Mouse (Mus musculus): ENCODE results near the gene Surf1. TPM values are rescaled to one million over a fixed set of nuclear protein-coding genes. Genes with fewer than 3 reads are reported as not detected.

The Surf1 gene
- polyA plus RNA-seq, 1 experiment: 53.8 TPM

GRCm38 (mm10) chr2:26910994-26911765 lies 5.2 kb downstream of the Surf1 start:
- no peaks in the 10 kb centered on the region for H3K27me3 ChIP-seq (ENCODE audit: control insufficient read depth, insufficient read depth, insufficient read length)
- H3ac ChIP-seq (ENCODE audit: control insufficient read depth, insufficient read length): peak overlapping the region; percentile 66
- TF ChIP-seq POLR2AphosphoS2 (IDR thresholded peaks at IDR 0.05; ENCODE audit: insufficient read length, low read depth): peak; percentile 69
- TF ChIP-seq MAX (IDR thresholded peaks at IDR 0.05; ENCODE audit: low read depth): no peak
- peak overlapping the region; percentile 80 for H3K4me2 ChIP-seq (ENCODE audit: low read depth)
- peaks cover 61% of the 10 kb centered on the region for H3K79me2 ChIP-seq (ENCODE audit: control insufficient read depth, insufficient read depth)
- H3K4me3 ChIP-seq: peak overlapping the region; percentile 95
- peaks cover 26% of the 10 kb centered on the region for H3K36me3 ChIP-seq (ENCODE audit: control insufficient read depth, insufficient read depth)

DNA sequence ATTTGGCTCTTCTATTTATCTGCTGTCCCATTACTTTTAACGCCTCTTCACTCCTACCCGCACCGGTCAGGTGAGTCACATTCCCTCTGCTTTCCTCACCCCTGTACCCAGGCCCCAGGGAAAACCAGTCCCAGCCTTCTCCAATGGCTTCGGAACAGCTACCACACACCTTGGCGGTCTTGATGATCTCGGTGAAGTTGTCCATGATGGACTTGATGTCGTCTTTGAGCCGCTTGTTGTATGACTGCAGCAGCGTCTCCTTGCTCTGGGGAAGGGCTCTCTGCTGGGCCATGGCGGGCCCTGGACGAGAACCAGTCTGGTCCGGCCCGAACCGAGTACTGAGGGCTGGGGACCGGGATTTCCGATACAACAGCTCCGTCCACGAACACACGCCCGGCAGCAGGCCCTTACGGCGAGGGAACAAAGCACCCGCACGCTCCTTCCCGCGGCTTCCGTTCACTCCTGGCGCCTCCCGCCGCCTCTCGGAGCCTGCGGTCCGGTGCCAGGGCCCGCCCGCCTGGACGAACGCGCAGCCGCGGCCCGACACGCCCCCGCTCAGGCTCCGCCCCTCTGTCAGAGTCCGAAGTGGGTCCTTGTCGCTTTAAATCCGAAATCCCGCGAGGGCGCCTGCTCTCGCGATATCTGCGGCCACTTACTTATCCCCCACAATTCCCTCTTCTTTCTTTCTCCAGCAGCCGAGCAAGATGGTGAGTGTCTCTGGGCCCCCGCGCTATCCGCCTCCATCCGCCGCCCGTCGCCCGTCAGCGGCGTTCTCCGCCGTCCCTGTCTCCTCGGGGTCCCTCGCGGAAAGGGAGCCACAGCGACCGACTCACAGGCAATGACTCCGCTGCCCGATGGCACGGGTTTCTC lies 6.0 kb downstream of the Surf1 start, which contains the start of the genes Med22 and Rpl7a:
Gene Med22 (minus strand): TSS at position 554 of the 870 bp plus-strand sequence.
Gene Rpl7a (plus strand): TSS at position 641 of the 870 bp plus-strand sequence.
- Histone ChIP-seq H3ac (ENCODE audit: control insufficient read depth, insufficient read length) (peak within 1 kb of the TSS; percentile 66), H3K4me2 (ENCODE audit: low read depth) (peak within 1 kb of the TSS; percentile 98), H3K4me3 (peak within 1 kb of the TSS; percentile 95), H3K27me3 (ENCODE audit: control insufficient read depth, insufficient read depth, insufficient read length) (no peaks in the 10 kb centered on the region), H3K36me3 (ENCODE audit: control insufficient read depth, insufficient read depth) (peaks cover 26% of the 10 kb centered on the region), H3K79me2 (ENCODE audit: control insufficient read depth, insufficient read depth) (peaks cover 54% of the 10 kb centered on the region)
- TF ChIP-seq MYOG (IDR thresholded peaks at IDR 0.05; ENCODE audit: control insufficient read depth in 1 of 3, insufficient read depth in 1 of 3, insufficient read length in 2 of 3, low read depth in 2 of 3) (no peak), POLR2A (IDR thresholded peaks at IDR 0.05; ENCODE audit: insufficient read length, low read depth) (peak; percentile 77), POLR2AphosphoS2 (IDR thresholded peaks at IDR 0.05; ENCODE audit: insufficient read length, low read depth) (peak; percentile 86)

GRCm38 (mm10) chr2:26909387-26909784 lies 6.9 kb downstream of the Surf1 start:
- no peak for TF ChIP-seq TCF12 (IDR thresholded peaks at IDR 0.05; ENCODE audit: insufficient read depth, poor library complexity, severe bottlenecking)
- no peak for TF ChIP-seq MYOG (IDR thresholded peaks at IDR 0.05; ENCODE audit: control insufficient read depth in 1 of 3, insufficient read depth in 1 of 3, insufficient read length in 2 of 3, low read depth in 2 of 3)
- TF ChIP-seq MYOD1 (IDR thresholded peaks at IDR 0.05; ENCODE audit: control insufficient read depth in 1 of 3, insufficient read length in 2 of 3, low read depth in 2 of 3): no peak
- TF ChIP-seq E2F4 (IDR thresholded peaks at IDR 0.05; ENCODE audit: insufficient read depth): no peak
- TF ChIP-seq CEBPB (IDR thresholded peaks at IDR 0.05; ENCODE audit: insufficient read depth, poor library complexity, severe bottlenecking): no peak
- TF ChIP-seq POLR2A (IDR thresholded peaks at IDR 0.05; ENCODE audit: insufficient read length, low read depth): no peak
- no peak for TF ChIP-seq MAX (IDR thresholded peaks at IDR 0.05; ENCODE audit: low read depth)
- no peak for TF ChIP-seq TCF3 (IDR thresholded peaks at IDR 0.05; ENCODE audit: insufficient read length, low read depth)
- no peak for TF ChIP-seq SRF (IDR thresholded peaks at IDR 0.05; ENCODE audit: control insufficient read depth, insufficient read length, low read depth)
- no peak for TF ChIP-seq POLR2AphosphoS2 (IDR thresholded peaks at IDR 0.05; ENCODE audit: insufficient read length, low read depth)
- no peak for TF ChIP-seq USF1 (IDR thresholded peaks at IDR 0.05; ENCODE audit: low read depth)
- TF ChIP-seq REST (IDR thresholded peaks at IDR 0.05; ENCODE audit: insufficient read depth, insufficient read length): no peak
- H3K4me2 ChIP-seq (ENCODE audit: low read depth): peak overlapping the region; percentile 98
- H3ac ChIP-seq (ENCODE audit: control insufficient read depth, insufficient read length): peak overlapping the region; percentile 66
- H3K36me3 ChIP-seq (ENCODE audit: control insufficient read depth, insufficient read depth): peaks cover 26% of the 10 kb centered on the region
- peak overlapping the region; percentile 95 for H3K4me3 ChIP-seq
- H3K27me3 ChIP-seq (ENCODE audit: control insufficient read depth, insufficient read depth, insufficient read length): no peaks in the 10 kb centered on the region
- peaks cover 52% of the 10 kb centered on the region for H3K79me2 ChIP-seq (ENCODE audit: control insufficient read depth, insufficient read depth)

GRCm38 (mm10) chr2:26908710-26909386 lies 7.5 kb downstream of the Surf1 start:
- H3K79me2 ChIP-seq (ENCODE audit: control insufficient read depth, insufficient read depth): peaks cover 49% of the 10 kb centered on the region
- H3K36me3 ChIP-seq (ENCODE audit: control insufficient read depth, insufficient read depth): peaks cover 21% of the 10 kb centered on the region
- peak overlapping the region; percentile 95 for H3K4me3 ChIP-seq
- H3K27me3 ChIP-seq (ENCODE audit: control insufficient read depth, insufficient read depth, insufficient read length): no peaks in the 10 kb centered on the region
- no peak overlapping the region for H3ac ChIP-seq (ENCODE audit: control insufficient read depth, insufficient read length)
- no peak for TF ChIP-seq USF1 (IDR thresholded peaks at IDR 0.05; ENCODE audit: low read depth)
- TF ChIP-seq MYOG (IDR thresholded peaks at IDR 0.05; ENCODE audit: control insufficient read depth in 1 of 3, insufficient read depth in 1 of 3, insufficient read length in 2 of 3, low read depth in 2 of 3): no peak
- TF ChIP-seq SRF (IDR thresholded peaks at IDR 0.05; ENCODE audit: control insufficient read depth, insufficient read length, low read depth): no peak
- TF ChIP-seq POLR2AphosphoS2 (IDR thresholded peaks at IDR 0.05; ENCODE audit: insufficient read length, low read depth): no peak
- no peak for TF ChIP-seq POLR2A (IDR thresholded peaks at IDR 0.05; ENCODE audit: insufficient read length, low read depth)
- no peak for TF ChIP-seq E2F4 (IDR thresholded peaks at IDR 0.05; ENCODE audit: insufficient read depth)
- no peak for TF ChIP-seq CEBPB (IDR thresholded peaks at IDR 0.05; ENCODE audit: insufficient read depth, poor library complexity, severe bottlenecking)
- TF ChIP-seq TCF3 (IDR thresholded peaks at IDR 0.05; ENCODE audit: insufficient read length, low read depth): no peak
- no peak for TF ChIP-seq MYOD1 (IDR thresholded peaks at IDR 0.05; ENCODE audit: control insufficient read depth in 1 of 3, insufficient read length in 2 of 3, low read depth in 2 of 3)
- TF ChIP-seq REST (IDR thresholded peaks at IDR 0.05; ENCODE audit: insufficient read depth, insufficient read length): no peak
- no peak for TF ChIP-seq TCF12 (IDR thresholded peaks at IDR 0.05; ENCODE audit: insufficient read depth, poor library complexity, severe bottlenecking)
- TF ChIP-seq MAX (IDR thresholded peaks at IDR 0.05; ENCODE audit: low read depth): no peak
- peak overlapping the region; percentile 98 for H3K4me2 ChIP-seq (ENCODE audit: low read depth)
